Mouse (Mus musculus) ovary, postnatal 14 days (tissue): ENCODE data around the gene Nsmce3.
A peak's percentile ranks its signal among the peaks of the same experiment; 100 is the strongest.

Source experiments
- DNase-seq: peaks from one replicate; pipeline ENCODE4 v3.0.0; 2022; ENCODE audit warnings: low spot score

Gene Nsmce3

DNA sequence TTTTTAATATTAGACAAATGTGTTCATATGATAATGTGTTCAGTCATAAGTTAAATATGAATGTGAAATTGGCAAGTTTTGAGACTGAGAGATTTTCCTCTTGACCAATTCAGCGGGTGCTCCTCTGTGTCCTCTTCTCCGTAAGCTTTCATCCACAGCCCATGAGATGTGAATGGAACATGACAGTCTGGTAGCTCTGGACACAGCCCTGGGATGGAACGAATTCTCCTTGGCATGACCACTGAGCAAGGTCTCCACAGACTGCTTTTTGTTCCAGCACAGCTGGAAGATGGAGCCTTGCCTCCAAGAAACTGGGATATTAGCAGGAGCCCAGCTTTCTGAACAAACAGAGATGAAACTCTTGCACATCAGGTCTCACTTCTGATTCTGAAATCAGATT lies 9.8 kb downstream of the Nsmce3 start:
- no peak for DNase-seq

GRCm38 (mm10) chr7:64856526-64857082 lies 16.2 kb downstream of the Nsmce3 start:
- DNase-seq: no peak

- DNase-seq: no peak
Observed at GRCm38 (mm10) chr7:64855976-64856375, 16.8 kb downstream of the Nsmce3 start.

GRCm38 (mm10) chr7:64855389-64855927 lies 17.3 kb downstream of the Nsmce3 start:
- DNase-seq: no peak

- DNase-seq: no peak
Observed at GRCm38 (mm10) chr7:64850791-64851190, 22.0 kb downstream of the Nsmce3 start.

- no peak for DNase-seq
Observed at GRCm38 (mm10) chr7:64847366-64847899, 25.4 kb downstream of the Nsmce3 start.

GRCm38 (mm10) chr7:64846061-64846460 lies 26.7 kb downstream of the Nsmce3 start:
- DNase-seq: no peak

DNA sequence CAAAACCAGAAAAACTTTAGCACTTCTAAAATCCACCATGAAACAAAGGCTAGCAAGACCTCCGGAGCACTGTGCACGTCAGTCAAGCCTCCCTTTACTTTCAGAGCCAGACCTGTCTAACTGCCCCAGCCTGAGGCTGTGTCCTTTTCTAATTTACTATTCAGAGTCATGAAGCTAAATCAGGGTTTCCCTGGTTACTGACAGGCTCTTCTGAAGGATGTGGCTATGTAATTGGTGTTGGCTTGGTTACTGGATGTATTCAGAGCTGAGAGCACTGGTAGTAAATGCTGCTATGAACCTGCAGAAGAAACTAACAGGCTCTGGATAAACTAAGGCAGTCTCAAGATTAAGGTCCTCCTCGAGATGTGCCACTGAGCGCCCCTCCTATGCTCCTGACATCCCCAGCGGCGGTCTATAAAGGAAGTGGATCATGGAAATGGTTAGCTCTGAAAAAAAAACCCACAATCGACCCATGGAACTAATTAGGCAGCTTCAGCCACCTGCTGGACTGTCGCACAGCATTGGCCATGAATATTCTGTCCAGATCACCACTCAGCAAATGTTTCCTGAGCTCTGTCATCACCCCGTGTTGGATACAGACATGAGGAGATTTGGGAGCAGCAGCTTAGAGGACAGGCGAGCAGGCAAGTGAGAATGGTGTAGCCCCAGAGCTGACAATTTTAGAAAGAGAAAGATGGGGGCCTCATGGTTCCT lies 31.7 kb downstream of the Nsmce3 start:
- no peak for DNase-seq

DNA sequence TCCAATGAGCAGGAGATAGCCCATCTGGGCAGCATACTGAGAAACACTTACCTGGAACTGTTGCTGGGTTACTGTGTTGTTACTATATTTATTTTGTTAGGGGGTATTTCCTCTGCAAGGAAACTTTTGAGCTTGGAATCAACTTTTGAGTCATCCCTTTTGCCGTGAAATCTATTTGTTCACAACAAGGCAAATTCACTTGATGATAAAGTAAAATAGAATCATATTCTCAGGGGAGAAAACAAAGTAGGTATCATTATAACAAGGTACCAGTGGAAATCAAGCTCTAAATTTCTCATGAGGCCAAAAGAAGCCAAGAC lies 32.3 kb downstream of the Nsmce3 start:
- no peak for DNase-seq

- DNase-seq: peak; percentile 33
Observed at GRCm38 (mm10) chr7:64839801-64840575, 32.8 kb downstream of the Nsmce3 start.

DNA sequence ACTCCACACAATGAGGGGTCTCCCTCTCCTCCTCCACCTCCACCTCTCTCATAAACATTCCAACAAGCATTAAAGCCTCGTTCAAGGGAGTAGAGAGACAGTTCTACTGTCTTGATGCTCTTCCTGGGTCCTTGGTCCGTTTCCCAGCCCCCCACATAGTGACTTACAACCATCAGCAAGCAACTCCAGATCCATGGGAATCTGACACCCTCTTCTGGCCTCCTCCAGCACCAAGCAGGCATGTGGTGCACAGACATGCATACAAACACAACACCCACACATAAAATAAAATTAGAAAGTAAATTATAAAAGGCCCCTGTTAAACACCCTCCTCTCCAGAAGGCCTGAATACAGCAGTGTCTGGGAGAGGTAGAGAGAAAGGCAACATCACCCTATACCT lies 33.5 kb downstream of the Nsmce3 start:
- no peak for DNase-seq

DNA sequence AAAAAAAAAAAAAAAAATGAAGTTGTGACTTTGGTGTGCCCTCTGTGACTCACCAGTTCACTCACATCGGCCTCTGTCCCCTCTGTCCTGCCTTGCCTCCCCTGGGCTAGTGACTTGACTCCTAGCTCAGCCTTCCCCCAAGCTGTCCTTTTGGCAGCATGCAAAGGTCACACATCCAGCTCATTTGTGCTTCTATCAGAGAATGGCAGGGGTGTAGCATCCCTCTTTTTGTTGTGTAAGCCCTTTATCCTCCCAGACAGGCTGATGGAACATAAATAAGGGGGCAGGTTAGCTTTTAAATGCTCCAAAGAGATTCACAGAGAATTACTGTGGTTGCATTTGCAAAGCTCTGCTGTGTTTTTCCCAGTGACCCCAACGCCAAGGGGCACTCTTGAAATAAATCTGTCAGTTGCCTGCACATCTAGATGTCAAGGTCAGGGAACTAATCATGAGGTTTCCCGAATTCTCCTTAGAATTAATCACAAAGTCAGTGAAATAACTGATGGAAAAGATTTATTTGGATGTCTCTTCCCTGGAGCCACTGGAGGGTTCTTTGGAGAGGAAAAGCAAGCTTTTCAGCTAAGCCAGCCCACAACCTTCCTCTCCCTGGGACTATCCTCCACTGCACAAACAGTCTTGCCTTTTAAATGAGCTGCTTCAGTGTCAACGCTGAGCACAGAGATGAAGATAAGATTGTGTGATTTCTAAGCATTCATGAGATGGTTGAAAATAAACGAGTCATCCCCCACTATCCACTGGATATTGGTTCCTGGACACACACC lies 42.4 kb downstream of the Nsmce3 start:
- DNase-seq: no peak

DNA sequence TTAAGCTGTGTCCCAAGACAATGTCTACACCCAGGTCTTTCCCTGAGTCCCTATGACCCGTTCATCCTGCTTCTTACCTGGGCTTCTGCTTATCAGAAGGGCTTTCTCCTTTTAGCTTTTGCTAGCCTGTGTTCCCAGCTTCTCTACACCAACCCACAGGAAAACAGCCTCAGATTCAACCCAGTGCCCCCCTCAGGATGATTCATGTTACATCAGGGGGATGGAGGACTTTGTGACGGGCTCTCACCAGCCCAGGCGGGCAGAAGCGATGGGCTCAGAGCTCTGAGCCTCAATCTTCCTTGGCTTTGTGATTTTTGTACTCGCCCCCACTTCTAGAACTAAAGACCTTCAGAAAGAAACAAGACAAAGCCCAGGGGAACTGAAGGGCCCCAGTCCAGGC lies 51.7 kb downstream of the Nsmce3 start:
- DNase-seq: no peak

DNA sequence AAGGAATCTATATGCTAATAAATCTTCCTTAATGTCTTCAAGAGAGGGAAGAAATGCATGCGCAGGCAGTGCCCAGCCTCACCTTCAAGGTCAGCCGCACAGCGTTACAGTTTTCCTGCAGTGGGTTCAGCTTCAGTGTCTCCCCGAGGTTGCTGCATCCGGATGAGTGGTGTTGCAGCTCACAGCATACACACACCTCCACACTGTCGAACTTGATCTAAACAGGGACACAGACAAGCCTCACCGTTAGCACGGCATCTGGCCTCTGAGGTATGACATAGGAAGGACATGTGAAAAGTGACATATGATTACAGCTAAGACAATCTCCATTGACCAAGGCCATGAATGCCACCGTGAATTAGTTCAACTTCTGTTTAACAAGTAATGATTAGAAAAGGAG lies 53.1 kb downstream of the Nsmce3 start:
- DNase-seq: no peak
